Mouse (Mus musculus): Measurements from ENCODE around the gene Psmb4.

DNA sequence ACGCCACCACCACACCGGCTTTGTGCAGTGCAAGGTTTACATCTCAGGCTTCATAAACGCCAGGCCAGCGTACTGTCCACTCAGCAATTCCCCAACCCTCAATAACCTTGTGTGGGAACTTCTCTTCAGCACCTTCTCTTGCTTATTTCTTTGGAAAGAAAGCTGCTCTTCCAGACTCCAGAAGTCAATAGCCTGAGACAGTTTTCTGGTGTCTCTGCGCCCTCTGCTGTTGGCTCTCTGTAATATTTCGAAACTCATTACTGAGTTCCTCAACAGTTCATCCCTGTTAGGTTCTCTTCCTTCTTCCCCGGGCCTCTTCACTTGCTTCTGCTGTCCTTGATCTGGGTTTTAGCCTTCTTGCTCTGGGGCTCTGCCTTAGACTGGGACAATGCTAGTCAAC lies 16.0 kb upstream of the Psmb4 start:
- TF ChIP-seq POLR2A (IDR thresholded peaks at IDR 0.05; ENCODE audit: low read depth, low read length) (no peak), ZNF384 (IDR thresholded peaks at IDR 0.05; ENCODE audit: low read depth, low read length) (no peak), MYC (IDR thresholded peaks at IDR 0.05; ENCODE audit: low read depth, low read length) (no peak), CTCF (conservative IDR thresholded peaks at IDR 0.05 in 1 of 2, IDR thresholded peaks at IDR 0.05 in 1 of 2; ENCODE audit: low read depth in 2 of 2, low read length in 2 of 2) (peak; percentile 58 to 81)

All from CH12.LX (cell line).